In genomic region chr1:193588477-193589464, GRCm38 (mm10) we compare ENCODE assay signal across 8 mouse cellular contexts.
DNase-seq lines count a peak whose midpoint lies in the region; ATAC-seq and TF ChIP-seq lines count a peak whose summit lies in the region.

No protein-coding gene starts in this region.

- H3K4me3 ChIP-seq in hindbrain, embryonic 16.5 days (ENCODE audit: low read length) = no peak overlapping the region
- no peak overlapping the region for H3K4me3 ChIP-seq in left cerebral cortex, adult 2 months

- no peak overlapping the region for H3K4me2 ChIP-seq in hindbrain, embryonic 16.5 days (ENCODE audit: low read length)

- no peak overlapping the region for H3K9ac ChIP-seq in hindbrain, embryonic 16.5 days (ENCODE audit: low read depth, low read length)

- TF ChIP-seq CTCF in left cerebral cortex, adult 2 months (IDR thresholded peaks at IDR 0.05) = peak; percentile 70

- WGBS in hindbrain, embryonic 16.5 days = 15% methylated on average over 12 of the region's 12 CpGs

- no peaks in the 10 kb centered on the region for H3K9me3 ChIP-seq in hindbrain, embryonic 16.5 days (ENCODE audit: control insufficient read depth, low read length)

- peaks cover 9% of the 10 kb centered on the region for H3K4me1 ChIP-seq in hindbrain, embryonic 16.5 days (ENCODE audit: control insufficient read depth, insufficient read depth, low read depth, low read length)

- peak; percentile 54 for DNase-seq in CD4-positive, CD25-positive, alpha-beta regulatory T cell, adult 2 months (ENCODE audit: low read depth, low spot score)
- peak; percentile 86 to 87 for DNase-seq in cerebellum, postnatal 10 days
- DNase-seq in frontal cortex, postnatal 14 days (ENCODE audit: low spot score in 2 of 2) = peak; percentile 46 to 58
- DNase-seq in left cerebral cortex, adult 2 months (ENCODE audit: extremely low spot score in 1 of 2, low spot score in 2 of 2) = peak; percentile 58 to 64
- peak; percentile 58 to 73 for DNase-seq in lung, postnatal 4 days
- DNase-seq in right cerebral cortex, postnatal 4 days = peak; percentile 72

- H3K27ac ChIP-seq in hindbrain, embryonic 16.5 days (ENCODE audit: low read depth, low read length) = no peak overlapping the region
- peak overlapping the region; percentile 74 for H3K27ac ChIP-seq in left cerebral cortex, adult 2 months

- no peaks in the 10 kb centered on the region for H3K27me3 ChIP-seq in hindbrain, embryonic 16.5 days (replicated peaks; ENCODE audit: control insufficient read depth, insufficient read depth, low read length)

- intact Hi-C loops in left cerebral cortex, adult 2 months (cut with DNase I) = loop anchor here (1.0 to 10.0 kb wide), 4 partner anchors 83 to 1096 kb away; no protein-coding TSS in a partner anchor

- no peaks in the 10 kb centered on the region for H3K36me3 ChIP-seq in hindbrain, embryonic 16.5 days (ENCODE audit: control insufficient read depth, insufficient read depth, low read length)

- no peak for ATAC-seq in CD4-positive, CD25-positive, alpha-beta regulatory T cell, adult 4 months
- ATAC-seq in hindbrain, embryonic 16.5 days = peak; percentile 76
